Mouse (Mus musculus) cerebellum, adult 2 months (tissue): ENCODE results near the gene Ccl28.

Experiments used
- CTCF ChIP-seq: fragments of 200-500 bp; IDR thresholded peaks from 2 replicates; pipeline ENCODE4 v1.5.1; 2011; ENCODE audit warnings: low read depth, mild to moderate bottlenecking, control low read depth, low read length, moderate library complexity, borderline replicate concordance; ENCODE audit not compliant: insufficient read depth
- POLR2A ChIP-seq: fragments of 200-500 bp; IDR thresholded peaks from 2 replicates; pipeline ENCODE4 v1.6.1; 2011; ENCODE audit warnings: low read length, control low read depth, borderline replicate concordance; ENCODE audit not compliant: insufficient read depth

DNA sequence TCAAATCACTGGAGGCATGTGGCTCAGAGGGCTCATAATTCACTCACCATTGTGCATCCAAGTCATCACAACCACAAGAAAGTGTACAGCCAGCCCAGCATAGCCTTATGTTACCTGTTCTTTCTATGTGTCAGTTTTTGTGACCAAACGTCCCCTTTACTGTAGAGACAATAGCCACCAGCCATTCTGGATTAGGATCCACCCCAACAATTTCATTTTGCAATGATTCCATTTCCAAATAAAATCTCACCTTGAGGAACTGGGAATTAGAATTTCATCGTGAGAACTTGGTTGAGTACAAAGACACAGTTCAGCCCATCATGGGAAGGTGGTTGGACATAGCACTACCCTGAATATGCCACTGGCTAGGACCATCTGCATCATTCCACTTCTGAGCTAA, 32.6 kb downstream of the Ccl28 start:
- TF ChIP-seq CTCF (no peak), POLR2A (no peak)
